Mouse (Mus musculus) C2C12 (cell line): ENCODE data around the gene Tmem115. TPM values are rescaled to one million over a fixed set of nuclear protein-coding genes. Genes with fewer than 3 reads are reported as not detected.

Source experiments
- H3K27me3 ChIP-seq: one replicate; pipeline ENCODE4 v1.6.1; 2011; ENCODE audit not compliant: control insufficient read depth, insufficient read depth, insufficient read length
- H3K36me3 ChIP-seq: one replicate; pipeline ENCODE4 v1.6.1; 2011; ENCODE audit not compliant: control insufficient read depth, insufficient read depth
- H3K4me3 ChIP-seq: one replicate; pipeline ENCODE4 v1.5.1; 2011; ENCODE audit warnings: mild to moderate bottlenecking, control low read depth; ENCODE audit not compliant: poor library complexity, insufficient read depth, severe bottlenecking
- H3K79me2 ChIP-seq: one replicate; pipeline ENCODE4 v1.6.1; 2011; ENCODE audit not compliant: control insufficient read depth, insufficient read depth
- H3K79me3 ChIP-seq: one replicate; pipeline ENCODE4 v1.6.1; 2011; ENCODE audit warnings: low read depth, control low read depth
- H3ac ChIP-seq: one replicate; pipeline ENCODE3; 2011; ENCODE audit warnings: low read depth; ENCODE audit not compliant: control insufficient read depth, insufficient read length
- CEBPB ChIP-seq: IDR thresholded peaks from one replicate; pipeline ENCODE4 v1.6.1; 2011; ENCODE audit warnings: low read depth, mild to moderate bottlenecking, control low read depth, moderate library complexity
- CTCF ChIP-seq: IDR thresholded peaks from one replicate; pipeline ENCODE4 v1.5.1; 2011; ENCODE audit not compliant: control insufficient read depth, insufficient read depth, insufficient read length
- FOSL1 ChIP-seq: IDR thresholded peaks from one replicate; pipeline ENCODE4 v1.8.0; 2011; ENCODE audit warnings: mild to moderate bottlenecking, low read length; ENCODE audit not compliant: poor library complexity, insufficient read depth, severe bottlenecking
- MAX ChIP-seq: IDR thresholded peaks from one replicate; pipeline ENCODE4 v1.6.1; 2011; ENCODE audit warnings: mild to moderate bottlenecking, control low read depth
- MYOD1 ChIP-seq: IDR thresholded peaks from one replicate; pipeline ENCODE4 v1.6.1; 2011; ENCODE audit warnings: low read depth; ENCODE audit not compliant: control insufficient read depth, insufficient read length
- MYOG ChIP-seq: IDR thresholded peaks from one replicate; pipeline ENCODE4 v1.6.1; 2011; ENCODE audit not compliant: control insufficient read depth, insufficient read length; ENCODE audit errors: extremely low read depth
- USF1 ChIP-seq: IDR thresholded peaks from one replicate; pipeline ENCODE4 v1.6.1; 2011; ENCODE audit warnings: low read depth, mild to moderate bottlenecking, control low read depth, moderate library complexity
- polyA plus RNA-seq: library from polyadenylated mRNA; unstranded; fragments of >200 nt; fragmentation: generic; extraction: Trizol; gene quantifications from one replicate; pipeline ENCODE4 v1.2.1, GENCODE M21; 2012; ENCODE audit warnings: missing spikeins

Tmem115 gene
- polyA plus RNA-seq, 1 experiment: 33.4 TPM

DNA sequence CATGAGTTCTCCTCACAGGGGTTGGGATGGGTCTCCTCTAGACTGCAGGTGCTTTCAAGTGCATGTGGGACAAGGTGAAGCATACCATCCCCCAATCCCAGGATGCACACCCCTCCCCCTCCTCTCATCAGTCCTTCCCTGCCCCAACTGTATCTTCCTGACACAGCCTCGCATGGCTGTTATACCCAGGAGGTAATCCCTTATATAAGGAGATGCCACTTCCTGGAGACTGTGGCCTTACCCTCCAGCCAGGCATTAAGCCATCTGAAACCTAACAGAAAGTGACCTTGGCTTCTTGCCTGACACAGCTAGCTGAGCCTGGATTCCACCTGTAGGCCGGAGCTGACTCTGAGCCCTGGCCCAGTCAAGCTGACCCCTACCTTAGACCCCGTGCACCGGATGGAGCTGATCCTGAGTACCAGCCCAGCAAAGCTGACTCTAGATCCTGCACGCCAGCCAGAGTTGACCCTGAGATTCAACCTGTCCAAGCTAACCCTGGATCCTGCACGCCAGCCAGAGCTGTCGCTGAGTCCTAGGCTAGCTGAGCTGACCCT is 48.8 kb downstream of the Tmem115 start:
- peaks cover 10% of the 10 kb centered on the region for H3K79me2 ChIP-seq
- no peaks in the 10 kb centered on the region for H3K79me3 ChIP-seq
- H3ac ChIP-seq: no peak overlapping the region
- H3K4me3 ChIP-seq: no peak overlapping the region
- H3K36me3 ChIP-seq: no peaks in the 10 kb centered on the region
- TF ChIP-seq FOSL1: no peak
- no peak for TF ChIP-seq MYOD1
- no peak for TF ChIP-seq MAX
- no peak for TF ChIP-seq CEBPB
- TF ChIP-seq CTCF: no peak
- no peak for TF ChIP-seq USF1
- TF ChIP-seq MYOG: no peak
- H3K27me3 ChIP-seq: no peaks in the 10 kb centered on the region

DNA sequence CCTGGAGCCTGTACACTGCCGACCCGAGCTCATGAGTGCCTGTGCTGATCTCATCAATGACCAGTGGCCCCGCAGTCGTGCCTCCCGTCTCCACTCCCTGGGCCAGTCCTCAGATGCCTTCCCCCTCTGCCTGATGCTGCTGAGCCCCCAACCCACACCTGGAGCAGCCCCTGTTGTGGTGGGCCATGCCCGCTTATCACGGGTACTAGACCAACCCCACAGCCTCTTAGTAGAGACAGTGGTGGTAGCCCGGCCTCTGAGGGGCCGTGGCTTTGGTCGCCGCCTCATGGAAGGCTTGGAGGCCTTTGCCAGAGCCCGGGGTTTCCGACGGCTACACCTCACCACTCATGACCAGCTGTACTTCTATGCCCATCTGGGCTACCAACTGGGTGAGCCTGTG is 49.4 kb downstream of the Tmem115 start:
- Histone ChIP-seq H3K79me2 (peaks cover 16% of the 10 kb centered on the region), H3K36me3 (no peaks in the 10 kb centered on the region), H3K27me3 (no peaks in the 10 kb centered on the region), H3K4me3 (no peak overlapping the region), H3ac (no peak overlapping the region), H3K79me3 (peaks cover 2% of the 10 kb centered on the region)
- TF ChIP-seq MYOD1 (no peak), MYOG (no peak), FOSL1 (no peak), USF1 (no peak), MAX (no peak), CEBPB (no peak), CTCF (no peak)

DNA sequence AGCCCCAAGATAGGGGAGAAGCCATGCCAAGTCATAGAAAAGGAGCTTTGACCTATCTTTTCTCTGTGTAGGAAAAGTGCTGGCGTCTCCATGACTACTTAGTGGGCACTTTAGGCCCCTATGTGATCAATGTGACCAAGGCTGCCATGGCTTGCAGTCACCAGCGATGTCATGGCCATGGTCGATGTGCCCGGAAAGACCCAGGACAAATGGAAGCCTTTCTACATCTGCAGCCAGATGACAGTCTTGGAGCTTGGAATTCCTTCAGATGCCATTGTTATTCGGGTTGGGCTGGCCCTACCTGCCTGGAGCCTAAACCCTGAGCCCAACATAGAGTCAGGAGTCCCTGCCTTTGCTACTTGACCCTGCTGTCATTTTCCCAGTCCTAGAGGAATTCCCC is 52.8 kb downstream of the Tmem115 start:
- H3K36me3 ChIP-seq: peaks cover 22% of the 10 kb centered on the region
- no peak overlapping the region for H3K4me3 ChIP-seq
- peaks cover 21% of the 10 kb centered on the region for H3K79me3 ChIP-seq
- no peaks in the 10 kb centered on the region for H3K27me3 ChIP-seq
- peaks cover 37% of the 10 kb centered on the region for H3K79me2 ChIP-seq
- TF ChIP-seq MYOG: no peak
- no peak for TF ChIP-seq MYOD1
- no peak for TF ChIP-seq CTCF
- TF ChIP-seq CEBPB: no peak
- TF ChIP-seq FOSL1: no peak
- no peak for TF ChIP-seq USF1
- TF ChIP-seq MAX: no peak
- no peak overlapping the region for H3ac ChIP-seq

DNA sequence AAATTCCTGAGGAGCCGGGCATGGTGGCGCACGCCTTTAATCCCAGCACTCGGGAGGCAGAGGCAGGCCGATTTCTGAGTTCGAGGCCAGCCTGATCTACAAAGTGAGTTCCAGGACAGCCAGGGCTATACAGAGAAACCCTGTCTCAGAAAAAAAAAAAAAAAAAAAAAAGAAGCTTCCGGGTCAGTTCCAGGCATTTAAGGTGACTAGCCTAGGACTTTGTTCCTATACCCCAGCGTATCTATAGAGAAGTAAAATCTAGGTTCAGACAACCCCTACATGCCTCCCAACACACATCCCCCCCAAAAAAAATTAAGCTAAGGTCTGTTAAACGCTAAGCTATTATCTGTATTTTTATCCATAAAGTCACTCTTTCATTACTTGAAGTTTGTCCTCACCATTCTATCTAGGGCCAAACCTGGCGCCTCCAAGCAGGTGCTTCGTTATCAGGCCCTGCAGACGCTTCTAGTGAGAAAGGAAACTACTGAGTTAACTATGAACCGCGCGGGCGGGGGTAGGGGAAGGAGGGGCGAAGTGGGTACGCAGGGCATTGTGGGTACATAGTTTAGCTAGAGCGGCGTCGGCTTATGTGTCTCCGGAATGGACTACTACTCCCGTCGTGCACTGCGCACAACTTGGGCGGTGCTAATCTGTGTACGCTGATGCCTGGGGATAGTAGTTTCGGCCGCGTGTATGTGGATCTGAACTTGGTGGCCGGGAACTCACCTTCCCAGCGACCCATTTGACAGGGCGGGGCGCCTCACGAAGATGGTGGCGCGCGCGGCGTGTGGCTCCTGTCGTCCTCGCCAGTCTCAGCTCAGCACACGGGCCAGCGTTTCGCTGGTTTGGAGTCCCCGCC is 53.5 kb downstream of the Tmem115 start, which contains the start of gene Ifrd2:
TSS of gene Ifrd2 (plus strand) at position 669 of the 859 bp plus-strand sequence.
- no peak for TF ChIP-seq MYOG
- TF ChIP-seq CTCF: no peak
- TF ChIP-seq USF1: no peak
- no peak for TF ChIP-seq MAX
- no peak for TF ChIP-seq CEBPB
- TF ChIP-seq FOSL1: no peak
- TF ChIP-seq MYOD1: no peak
- no peaks in the 10 kb centered on the region for H3K27me3 ChIP-seq
- peak within 1 kb of the TSS; percentile 70 for H3K4me3 ChIP-seq
- H3ac ChIP-seq: peak within 1 kb of the TSS; percentile 82
- H3K79me3 ChIP-seq: peaks cover 21% of the 10 kb centered on the region
- H3K36me3 ChIP-seq: peaks cover 24% of the 10 kb centered on the region
- peaks cover 35% of the 10 kb centered on the region for H3K79me2 ChIP-seq

DNA sequence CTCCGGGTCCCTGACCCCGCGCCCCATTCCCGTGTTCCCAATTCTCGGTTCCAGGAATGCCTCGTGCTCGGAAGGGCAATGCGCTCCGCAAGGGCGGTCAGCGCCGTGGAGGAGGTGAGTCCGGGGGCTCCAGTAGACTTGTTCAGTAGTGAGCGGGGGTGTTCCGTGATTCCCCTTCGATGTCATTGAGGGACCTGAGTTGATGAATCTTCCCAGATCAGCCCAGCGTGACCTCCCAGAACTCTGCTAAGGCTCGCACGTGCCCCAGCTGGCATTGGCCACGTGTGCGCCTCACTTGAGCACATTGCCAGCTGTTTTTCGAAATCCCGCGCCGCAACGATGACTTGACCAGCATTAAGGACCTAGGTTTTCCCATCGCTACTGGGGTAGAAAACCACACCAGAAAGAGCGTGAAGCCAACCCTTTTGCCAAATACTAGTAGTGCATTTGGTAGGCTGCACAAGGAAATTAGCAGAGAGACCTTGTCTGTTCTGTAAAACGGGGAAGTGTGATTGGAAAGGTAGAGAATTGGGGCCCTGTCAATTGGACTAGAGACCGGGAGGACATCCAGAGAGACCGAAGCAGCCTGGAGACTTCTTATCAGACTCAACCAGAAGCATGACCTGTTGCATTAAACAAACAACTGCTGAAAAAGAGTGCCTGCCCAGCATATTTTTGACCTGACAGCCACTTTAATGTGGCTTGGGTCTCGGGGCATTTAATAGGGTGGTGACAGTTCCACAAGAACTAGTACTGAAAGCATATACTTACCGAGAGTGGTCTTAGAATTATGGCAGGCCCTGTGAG is 54.3 kb downstream of the Tmem115 start:
- Histone ChIP-seq H3K79me3 (peaks cover 21% of the 10 kb centered on the region), H3K79me2 (peaks cover 35% of the 10 kb centered on the region), H3ac (peak overlapping the region; percentile 82), H3K4me3 (peak overlapping the region; percentile 70), H3K36me3 (peaks cover 28% of the 10 kb centered on the region), H3K27me3 (no peaks in the 10 kb centered on the region)
- TF ChIP-seq MYOD1 (no peak), FOSL1 (no peak), CTCF (no peak), CEBPB (no peak), MYOG (no peak), USF1 (peak; percentile 62), MAX (peak; percentile 97)

Other genes starting within 250 kb of the Tmem115 start
- 5.3 TPM for gene Mapkapk3, start 244.1 kb upstream of the Tmem115 start, polyA plus RNA-seq
- 2.3 TPM for gene Cish, start 237.9 kb upstream of the Tmem115 start, polyA plus RNA-seq
- gene Hemk1, start 195.6 kb upstream of the Tmem115 start, polyA plus RNA-seq: 14.1 TPM
- 0.04 TPM for gene 6430571L13Rik, start 193.3 kb upstream of the Tmem115 start, polyA plus RNA-seq
- gene Cacna2d2, start 134.3 kb upstream of the Tmem115 start, polyA plus RNA-seq: 0.01 TPM
- gene Cyb561d2, start 8.2 kb downstream of the Tmem115 start, polyA plus RNA-seq: 23.7 TPM
- 12.8 TPM for gene Nprl2, start 8.3 kb downstream of the Tmem115 start, polyA plus RNA-seq
- 0.43 TPM for gene Zmynd10, start 13.4 kb downstream of the Tmem115 start, polyA plus RNA-seq
- 89.7 TPM for gene Rassf1, start 17.6 kb downstream of the Tmem115 start, polyA plus RNA-seq
- gene Tusc2, start 29.3 kb downstream of the Tmem115 start, polyA plus RNA-seq: 15.9 TPM
- 59.7 TPM for gene Hyal2, start 34.0 kb downstream of the Tmem115 start, polyA plus RNA-seq
- 1.2 TPM for gene Hyal1, start 43.0 kb downstream of the Tmem115 start, polyA plus RNA-seq
- 8.2 TPM for gene Naa80, start 44.9 kb downstream of the Tmem115 start, polyA plus RNA-seq
- 0.28 TPM for gene Hyal3, start 46.9 kb downstream of the Tmem115 start, polyA plus RNA-seq
- gene Ifrd2, start 53.7 kb downstream of the Tmem115 start, polyA plus RNA-seq: 71.7 TPM
- gene Sema3b, start 75.3 kb downstream of the Tmem115 start, polyA plus RNA-seq: 13.7 TPM
- 449 TPM for gene Gnai2, start 101.4 kb downstream of the Tmem115 start, polyA plus RNA-seq
- gene Slc38a3, start 135.6 kb downstream of the Tmem115 start, polyA plus RNA-seq: 0.01 TPM
- 0.01 TPM for gene Gnat1, start 145.8 kb downstream of the Tmem115 start, polyA plus RNA-seq
- gene Sema3f, start 176.5 kb downstream of the Tmem115 start, polyA plus RNA-seq: 0.36 TPM
- 29.8 TPM for gene Rbm5, start 237.1 kb downstream of the Tmem115 start, polyA plus RNA-seq